16 mouse cellular contexts compared by ENCODE assay signal in the genomic region with DNA sequence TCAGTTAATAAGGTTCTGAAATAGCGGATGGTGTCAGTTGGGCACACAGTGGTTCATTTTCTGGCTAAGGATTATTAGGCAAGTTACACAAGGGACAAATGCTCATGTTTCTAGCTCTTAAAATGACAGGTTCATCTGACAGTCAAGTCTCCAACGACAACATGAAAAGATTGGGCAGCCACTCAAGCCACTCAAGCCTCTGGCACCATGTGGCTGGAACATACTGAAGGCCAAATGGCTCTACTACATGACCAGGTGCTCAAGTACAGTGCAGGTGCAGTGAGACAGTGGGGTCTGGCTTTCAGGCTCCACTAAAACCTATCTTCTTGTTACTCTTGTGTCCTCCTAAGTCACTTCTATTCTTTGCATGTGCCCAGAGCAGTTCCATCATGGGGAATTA.
"Had no signal": no experiment of that assay in that cellular context is flagged by ENCODE, and none has a peak within 500 bp of the region (broad histone marks: within the 10 kb centered on the region; RNA-seq: fewer than 3 reads in every experiment).

No protein-coding gene starts in this region.

- DNase-seq: heart, postnatal 10 days; heart, postnatal 14 days; heart, postnatal 36 days; heart, postnatal 4 days; kidney, adult 11 months; kidney, adult 18-20 months; kidney, adult 2 months; kidney, adult 8-10 months; kidney, adult 9 months; kidney, postnatal 10 days; kidney, postnatal 14 days; kidney, postnatal 25 days; kidney, postnatal 36 days; kidney, postnatal 4 days; layer of hippocampus, adult 9-11 months; layer of hippocampus, postnatal 36 days had no signal
